Mouse (Mus musculus) CD4-positive, CD25-positive, alpha-beta regulatory T cell, adult 4 months (primary cell): ENCODE measurements at regions not wholly inside any gene's neighbourhood (a gene's known extent, or its start where the extent isn't known, plus 50 kb on each side); places are given as distances from the start of the nearest gene placed in this dataset.

Experiments
- ATAC-seq: one replicate; pipeline ENCODE4 v1.8.0; 2017

DNA sequence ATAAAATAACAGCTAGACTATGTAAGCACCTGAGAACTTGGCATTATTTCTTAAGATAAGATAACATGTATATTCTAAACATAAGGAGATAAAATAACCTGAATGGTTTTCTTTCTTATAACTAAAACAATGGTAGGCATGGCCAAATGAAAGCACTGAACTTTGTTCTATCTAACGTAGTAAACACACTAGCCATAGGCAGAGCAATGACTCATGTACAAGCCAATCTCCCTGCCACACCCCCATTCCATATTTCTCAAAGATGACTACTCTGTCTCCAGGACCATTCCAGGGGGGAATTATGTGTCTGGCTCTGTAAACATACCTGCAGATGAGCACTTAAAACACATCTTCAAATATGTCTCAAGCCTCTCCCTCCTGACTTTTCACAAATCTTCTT is 80.6 kb upstream of the Slc7a11 start:
- ATAC-seq = no peak

DNA sequence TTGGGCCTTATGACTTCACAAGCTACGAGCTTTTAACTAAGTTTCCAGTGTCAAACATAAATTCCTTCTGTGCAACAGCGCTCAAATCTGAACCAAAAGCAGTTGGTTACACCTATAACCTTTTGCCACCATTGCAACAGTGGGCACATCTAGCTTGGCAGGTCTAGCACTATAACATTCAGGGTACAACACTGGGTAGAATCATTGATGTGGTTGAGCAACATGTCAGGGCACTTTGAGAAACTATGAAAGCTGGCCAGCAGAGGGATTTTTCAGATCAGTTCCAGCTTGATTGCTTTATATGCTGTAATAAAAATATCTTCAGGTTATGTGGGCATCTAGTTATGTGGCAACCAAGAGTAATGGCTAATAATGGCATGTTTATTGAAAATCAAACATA is 63.8 kb upstream of the Slc7a11 start:
- no peak for ATAC-seq
